Mouse (Mus musculus): Measurements from ENCODE around the gene Dgki. TPM values are rescaled to one million over a fixed set of nuclear protein-coding genes. Genes with fewer than 3 reads are reported as not detected.
A peak's percentile ranks its signal among the peaks of the same experiment; 100 is the strongest.
"Not testable (repeated sequence)": the region's sequence is repeated elsewhere in the genome, so short reads cannot be mapped to it uniquely, and the experiment has no call there.

Dgki gene
- polyA plus RNA-seq, 1 experiment from 2014 or later, result 0.92 TPM

- H3K9me3 ChIP-seq (ENCODE audit: control insufficient read depth, low read length), result no peaks in the 10 kb centered on the region
- H3K4me1 ChIP-seq (replicated peaks; ENCODE audit: control insufficient read depth, insufficient read depth, low read length), result peaks cover 5% of the 10 kb centered on the region; the same call in 1 of the 2 replicates
- H3K4me2 ChIP-seq (ENCODE audit: low read length), result no peak overlapping the region
- H3K36me3 ChIP-seq (ENCODE audit: control insufficient read depth, insufficient read depth, low read length), result no peaks in the 10 kb centered on the region
- no peak overlapping the region for H3K9ac ChIP-seq (ENCODE audit: low read length)
- no peak overlapping the region for H3K27ac ChIP-seq (ENCODE audit: low read depth)
- no peaks in the 10 kb centered on the region for H3K27me3 ChIP-seq (replicated peaks; ENCODE audit: control insufficient read depth, insufficient read depth, low read length)
- no peak for ATAC-seq (replicated peaks; ENCODE audit: low FRiP score, low TSS enrichment, low read depth)
- no peak for DNase-seq (ENCODE audit: low spot score)
- H3K4me3 ChIP-seq (ENCODE audit: low read depth, low read length), result no peak overlapping the region
- WGBS, result 76% methylated on average over 11 of the region's 11 CpGs
These were observed 156.8 kb downstream of the Dgki start for GRCm38 (mm10) chr6:37142991-37143866.

DNA sequence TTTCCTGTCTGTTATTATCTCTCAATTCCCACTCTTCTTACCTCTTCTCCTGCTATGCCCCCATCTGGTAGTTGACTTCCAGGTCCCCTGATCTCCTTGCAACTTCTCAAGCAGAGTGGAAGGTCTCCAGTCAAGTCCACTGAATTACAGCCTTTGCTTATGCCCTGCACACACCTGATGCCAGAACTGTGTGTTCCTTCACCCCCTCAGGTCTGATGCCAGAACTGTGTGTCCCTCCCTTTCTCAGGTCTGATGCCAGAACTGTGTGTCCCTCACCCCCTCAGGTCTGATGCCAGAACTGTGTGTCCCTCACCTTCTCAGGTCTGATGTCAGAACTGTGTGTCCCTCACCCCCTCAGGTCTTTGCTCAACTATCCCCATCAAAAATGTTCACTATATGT, 161.2 kb downstream of the Dgki start:
- no peak for DNase-seq (ENCODE audit: low spot score)
- Histone ChIP-seq H3K27me3 (replicated peaks; ENCODE audit: control insufficient read depth, insufficient read depth, low read length) (no peaks in the 10 kb centered on the region), H3K27ac (ENCODE audit: low read depth) (no peak overlapping the region), H3K4me2 (ENCODE audit: low read length) (no peak overlapping the region), H3K9ac (ENCODE audit: low read length) (no peak overlapping the region), H3K9me3 (ENCODE audit: control insufficient read depth, low read length) (no peaks in the 10 kb centered on the region), H3K4me1 (replicated peaks; ENCODE audit: control insufficient read depth, insufficient read depth, low read length) (peaks cover 4% of the 10 kb centered on the region; the same call in 1 of the 2 replicates), H3K4me3 (ENCODE audit: low read depth, low read length) (no peak overlapping the region), H3K36me3 (ENCODE audit: control insufficient read depth, insufficient read depth, low read length) (no peaks in the 10 kb centered on the region)
- no peak for ATAC-seq (replicated peaks; ENCODE audit: low FRiP score, low TSS enrichment, low read depth)

DNA sequence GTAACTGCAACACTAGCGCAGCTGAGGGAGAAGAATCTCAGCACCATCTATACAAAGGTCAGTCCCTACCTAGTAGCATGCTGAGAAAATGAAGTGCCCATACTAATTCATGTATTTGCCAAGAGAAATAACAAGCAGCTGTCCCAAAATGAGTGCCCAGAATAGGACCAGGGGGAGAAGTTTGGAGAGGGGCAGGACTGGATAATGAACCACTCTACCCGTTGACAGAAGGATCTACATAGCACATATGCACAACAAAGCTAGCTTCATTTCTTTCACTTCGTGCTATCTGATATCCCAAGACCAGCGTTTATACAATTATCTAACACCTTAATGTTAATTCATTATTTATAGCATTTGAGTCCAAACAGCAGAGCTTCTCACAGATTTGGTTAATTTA, 168.7 kb downstream of the Dgki start:
- ATAC-seq (replicated peaks; ENCODE audit: low FRiP score, low TSS enrichment, low read depth), result no peak
- 83% methylated on average over 4 of the region's 4 CpGs for WGBS

GRCm38 (mm10) chr6:37120417-37121154, 179.4 kb downstream of the Dgki start:
- no peaks in the 10 kb centered on the region for H3K36me3 ChIP-seq (ENCODE audit: control insufficient read depth, insufficient read depth, low read length)
- ATAC-seq (replicated peaks; ENCODE audit: low FRiP score, low TSS enrichment, low read depth), result no peak
- 86% methylated on average over 19 of the region's 19 CpGs for WGBS

More for the DNA sequence above, 168.7 kb downstream of the Dgki start:
- H3K27me3 ChIP-seq (replicated peaks; ENCODE audit: control insufficient read depth, insufficient read depth, low read length), result no peaks in the 10 kb centered on the region
- H3K4me1 ChIP-seq (replicated peaks; ENCODE audit: control insufficient read depth, insufficient read depth, low read length), result no peaks in the 10 kb centered on the region
- no peak for DNase-seq (ENCODE audit: low spot score)
- H3K36me3 ChIP-seq (ENCODE audit: control insufficient read depth, insufficient read depth, low read length), result no peaks in the 10 kb centered on the region
- no peaks in the 10 kb centered on the region for H3K9me3 ChIP-seq (ENCODE audit: control insufficient read depth, low read length)
- no peak overlapping the region for H3K4me2 ChIP-seq (ENCODE audit: low read length)
- no peak overlapping the region for H3K4me3 ChIP-seq (ENCODE audit: low read depth, low read length)
- H3K9ac ChIP-seq (ENCODE audit: low read length), result no peak overlapping the region
- no peak overlapping the region for H3K27ac ChIP-seq (ENCODE audit: low read depth)

DNA sequence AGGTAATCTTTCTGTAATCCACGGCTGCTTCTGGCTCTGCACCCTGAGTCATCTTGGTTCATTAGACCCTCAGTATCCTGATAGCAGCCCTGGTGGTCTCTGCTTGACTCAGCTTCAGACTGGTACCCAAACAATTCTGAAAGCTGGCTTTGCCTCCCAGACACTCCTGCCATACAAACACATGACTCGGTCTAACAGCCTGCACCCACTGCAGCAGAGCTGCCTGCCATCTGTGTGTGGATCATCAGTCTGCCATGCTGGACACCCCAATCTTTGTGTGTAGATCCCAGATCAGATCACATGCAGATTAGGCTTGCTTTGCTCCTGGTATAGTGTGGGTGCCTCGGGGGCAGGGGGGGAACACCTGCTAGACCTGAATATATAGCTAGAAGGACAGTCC, 180.8 kb downstream of the Dgki start:
- 76% methylated on average over 3 of the region's 3 CpGs for WGBS
- Histone ChIP-seq H3K9ac (ENCODE audit: low read length) (no peak overlapping the region), H3K4me1 (replicated peaks; ENCODE audit: control insufficient read depth, insufficient read depth, low read length) (no peaks in the 10 kb centered on the region), H3K27me3 (replicated peaks; ENCODE audit: control insufficient read depth, insufficient read depth, low read length) (no peaks in the 10 kb centered on the region), H3K4me3 (ENCODE audit: low read depth, low read length) (no peak overlapping the region), H3K9me3 (ENCODE audit: control insufficient read depth, low read length) (0 out of 2 replicates have a peak, but pooled peaks cover 2% of the 10 kb centered on the region), H3K27ac (ENCODE audit: low read depth) (no peak overlapping the region), H3K4me2 (ENCODE audit: low read length) (no peak overlapping the region), H3K36me3 (ENCODE audit: control insufficient read depth, insufficient read depth, low read length) (no peaks in the 10 kb centered on the region)
- ATAC-seq (replicated peaks; ENCODE audit: low FRiP score, low TSS enrichment, low read depth) (no peak), DNase-seq (ENCODE audit: low spot score) (peak; percentile 44)

More at GRCm38 (mm10) chr6:37120417-37121154, 179.4 kb downstream of the Dgki start:
- Histone ChIP-seq H3K27ac (ENCODE audit: low read depth) (no peak overlapping the region), H3K9ac (ENCODE audit: low read length) (no peak overlapping the region), H3K4me2 (ENCODE audit: low read length) (no peak overlapping the region), H3K4me1 (replicated peaks; ENCODE audit: control insufficient read depth, insufficient read depth, low read length) (no peaks in the 10 kb centered on the region), H3K4me3 (ENCODE audit: low read depth, low read length) (no peak overlapping the region), H3K27me3 (replicated peaks; ENCODE audit: control insufficient read depth, insufficient read depth, low read length) (no peaks in the 10 kb centered on the region), H3K9me3 (ENCODE audit: control insufficient read depth, low read length) (0 out of 2 replicates have a peak, but pooled peaks cover 2% of the 10 kb centered on the region)
- DNase-seq (ENCODE audit: low spot score), result no peak

GRCm38 (mm10) chr6:37113048-37113447, 186.9 kb downstream of the Dgki start:
- no peak overlapping the region for H3K4me2 ChIP-seq (ENCODE audit: low read length)
- no peaks in the 10 kb centered on the region for H3K36me3 ChIP-seq (ENCODE audit: control insufficient read depth, insufficient read depth, low read length)
- H3K9me3 ChIP-seq (ENCODE audit: control insufficient read depth, low read length), result no peaks in the 10 kb centered on the region
- no peaks in the 10 kb centered on the region for H3K27me3 ChIP-seq (replicated peaks; ENCODE audit: control insufficient read depth, insufficient read depth, low read length)
- no peaks in the 10 kb centered on the region for H3K4me1 ChIP-seq (replicated peaks; ENCODE audit: control insufficient read depth, insufficient read depth, low read length)
- 90% methylated on average over 4 of the region's 4 CpGs for WGBS
- DNase-seq (ENCODE audit: low spot score) (no peak), ATAC-seq (replicated peaks; ENCODE audit: low FRiP score, low TSS enrichment, low read depth) (no peak)
- H3K4me3 ChIP-seq (ENCODE audit: low read depth, low read length), result no peak overlapping the region
- H3K9ac ChIP-seq (ENCODE audit: low read length), result no peak overlapping the region
- H3K27ac ChIP-seq (ENCODE audit: low read depth), result no peak overlapping the region

GRCm38 (mm10) chr6:37106236-37106635, 193.7 kb downstream of the Dgki start:
- not testable (repeated sequence) for DNase-seq (ENCODE audit: low spot score); H3K9me3 ChIP-seq (ENCODE audit: control insufficient read depth, low read length); ATAC-seq (replicated peaks; ENCODE audit: low FRiP score, low TSS enrichment, low read depth); H3K4me1 ChIP-seq (replicated peaks; ENCODE audit: control insufficient read depth, insufficient read depth, low read length); H3K4me2 ChIP-seq (ENCODE audit: low read length); H3K9ac ChIP-seq (ENCODE audit: low read length); H3K27ac ChIP-seq (ENCODE audit: low read depth); H3K27me3 ChIP-seq (replicated peaks; ENCODE audit: control insufficient read depth, insufficient read depth, low read length); H3K4me3 ChIP-seq (ENCODE audit: low read depth, low read length); H3K36me3 ChIP-seq (ENCODE audit: control insufficient read depth, insufficient read depth, low read length)
- WGBS, result 88% methylated on average over 6 of the region's 6 CpGs

GRCm38 (mm10) chr6:37100413-37100812, 199.6 kb downstream of the Dgki start:
- WGBS, result 60% methylated on average over 5 of the region's 5 CpGs
- H3K4me3 ChIP-seq (ENCODE audit: low read depth, low read length), result no peak overlapping the region
- H3K4me2 ChIP-seq (ENCODE audit: low read length), result no peak overlapping the region
- H3K9ac ChIP-seq (ENCODE audit: low read length), result no peak overlapping the region
- no peaks in the 10 kb centered on the region for H3K27me3 ChIP-seq (replicated peaks; ENCODE audit: control insufficient read depth, insufficient read depth, low read length)
- H3K27ac ChIP-seq (ENCODE audit: low read depth), result no peak overlapping the region
- no peaks in the 10 kb centered on the region for H3K9me3 ChIP-seq (ENCODE audit: control insufficient read depth, low read length)
- no peaks in the 10 kb centered on the region; the same call in 1 of the 2 replicates for H3K4me1 ChIP-seq (replicated peaks; ENCODE audit: control insufficient read depth, insufficient read depth, low read length)
- DNase-seq (ENCODE audit: low spot score), result no peak
- no peaks in the 10 kb centered on the region for H3K36me3 ChIP-seq (ENCODE audit: control insufficient read depth, insufficient read depth, low read length)
- no peak for ATAC-seq (replicated peaks; ENCODE audit: low FRiP score, low TSS enrichment, low read depth)

All from intestine, embryonic 14.5 days (tissue).